Mouse (Mus musculus): ENCODE measurements around the gene Serpina3k. TPM values are rescaled to one million over a fixed set of nuclear protein-coding genes. Genes with fewer than 3 reads are reported as not detected.

Gene Serpina3k
- polyA plus RNA-seq (2014; fragmentation: Illumina TruSeq; extraction: RNeasy Lipid Tissue Mini Kit (QIAGEN cat#74804); ENCODE audit: low read depth, low replicate concordance): 4.6 TPM

DNA sequence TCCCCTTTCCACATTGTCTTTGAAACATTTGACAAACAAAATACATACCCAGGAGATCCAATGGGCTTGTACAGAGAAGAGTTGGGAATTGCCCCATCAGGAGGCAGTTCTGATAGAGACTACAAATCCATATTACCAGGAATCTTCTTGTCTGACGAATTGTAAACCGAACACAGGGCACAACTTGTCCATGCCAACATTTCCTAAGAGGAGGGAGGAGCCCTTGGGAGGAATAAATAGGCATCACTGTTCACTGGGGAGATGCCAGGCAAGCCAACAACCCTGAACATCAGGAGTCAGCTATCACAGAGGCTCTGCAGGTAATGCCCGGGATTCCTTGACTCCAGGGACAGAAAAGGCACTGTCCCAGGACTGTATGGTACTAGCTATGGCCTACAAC is at the start of gene Serpina3k, which contains the start of gene Serpina3m:
Serpina3k (plus strand) TSS at position 261 of the 400 bp plus-strand sequence.
Serpina3m (plus strand) TSS at position 261 of the 400 bp plus-strand sequence.

GRCm38 (mm10) chr12:104314253-104314652 is 24.0 kb upstream of the Serpina3k start, which contains the start of gene Serpina3j:
Gene Serpina3j, plus strand, starts transcription at chr12:104314553.

Other genes starting within 250 kb of the Serpina3k start
- gene Serpina5, start 237.4 kb upstream of the Serpina3k start, polyA plus RNA-seq (2014; fragmentation: Illumina TruSeq; extraction: RNeasy Lipid Tissue Mini Kit (QIAGEN cat#74804); ENCODE audit: low read depth, low replicate concordance): 2.0 TPM
- 0.69 TPM for gene Serpina3a, start 225.8 kb upstream of the Serpina3k start, polyA plus RNA-seq (2014; fragmentation: Illumina TruSeq; extraction: RNeasy Lipid Tissue Mini Kit (QIAGEN cat#74804); ENCODE audit: low read depth, low replicate concordance)
- 2.8 TPM for gene Serpina3b, start 210.5 kb upstream of the Serpina3k start, polyA plus RNA-seq (2014; fragmentation: Illumina TruSeq; extraction: RNeasy Lipid Tissue Mini Kit (QIAGEN cat#74804); ENCODE audit: low read depth, low replicate concordance)
- gene Serpina3c, start 184.6 kb upstream of the Serpina3k start, polyA plus RNA-seq (2014; fragmentation: Illumina TruSeq; extraction: RNeasy Lipid Tissue Mini Kit (QIAGEN cat#74804); ENCODE audit: low read depth, low replicate concordance): 69.9 TPM
- gene Serpina3f, start 123.9 kb upstream of the Serpina3k start, polyA plus RNA-seq (2014; fragmentation: Illumina TruSeq; extraction: RNeasy Lipid Tissue Mini Kit (QIAGEN cat#74804); ENCODE audit: low read depth, low replicate concordance): 0.61 TPM
- gene Serpina3g, start 102.2 kb upstream of the Serpina3k start, polyA plus RNA-seq (2014; fragmentation: Illumina TruSeq; extraction: RNeasy Lipid Tissue Mini Kit (QIAGEN cat#74804); ENCODE audit: low read depth, low replicate concordance): 3.7 TPM
- 0.86 TPM for gene Serpina3i, start 75.4 kb upstream of the Serpina3k start, polyA plus RNA-seq (2014; fragmentation: Illumina TruSeq; extraction: RNeasy Lipid Tissue Mini Kit (QIAGEN cat#74804); ENCODE audit: low read depth, low replicate concordance)
- gene Serpina3j, start 23.9 kb upstream of the Serpina3k start, polyA plus RNA-seq (2014; fragmentation: Illumina TruSeq; extraction: RNeasy Lipid Tissue Mini Kit (QIAGEN cat#74804); ENCODE audit: low read depth, low replicate concordance): 0.55 TPM
- gene Serpina3m, start within 50 bp of the Serpina3k start, polyA plus RNA-seq (2014; fragmentation: Illumina TruSeq; extraction: RNeasy Lipid Tissue Mini Kit (QIAGEN cat#74804); ENCODE audit: low read depth, low replicate concordance): 3.7 TPM
- gene Serpina3n, start 68.2 kb downstream of the Serpina3k start, polyA plus RNA-seq (2014; fragmentation: Illumina TruSeq; extraction: RNeasy Lipid Tissue Mini Kit (QIAGEN cat#74804); ENCODE audit: low read depth, low replicate concordance): 177 TPM
- gene Gsc, start 134.8 kb downstream of the Serpina3k start, polyA plus RNA-seq (2014; fragmentation: Illumina TruSeq; extraction: RNeasy Lipid Tissue Mini Kit (QIAGEN cat#74804); ENCODE audit: low read depth, low replicate concordance): 0.25 TPM

Data from adipose tissue, adult 10 weeks (tissue).